Mouse (Mus musculus): ENCODE results near the gene Chpf.

Gene Chpf

GRCm38 (mm10) chr1:75498897-75499296, 19.8 kb upstream of the Chpf start:
- no peak for DNase-seq (ENCODE audit: low spot score in 2 of 2)

GRCm38 (mm10) chr1:75494878-75495548, 15.9 kb upstream of the Chpf start:
- no peak for DNase-seq (ENCODE audit: low spot score in 2 of 2)

DNA sequence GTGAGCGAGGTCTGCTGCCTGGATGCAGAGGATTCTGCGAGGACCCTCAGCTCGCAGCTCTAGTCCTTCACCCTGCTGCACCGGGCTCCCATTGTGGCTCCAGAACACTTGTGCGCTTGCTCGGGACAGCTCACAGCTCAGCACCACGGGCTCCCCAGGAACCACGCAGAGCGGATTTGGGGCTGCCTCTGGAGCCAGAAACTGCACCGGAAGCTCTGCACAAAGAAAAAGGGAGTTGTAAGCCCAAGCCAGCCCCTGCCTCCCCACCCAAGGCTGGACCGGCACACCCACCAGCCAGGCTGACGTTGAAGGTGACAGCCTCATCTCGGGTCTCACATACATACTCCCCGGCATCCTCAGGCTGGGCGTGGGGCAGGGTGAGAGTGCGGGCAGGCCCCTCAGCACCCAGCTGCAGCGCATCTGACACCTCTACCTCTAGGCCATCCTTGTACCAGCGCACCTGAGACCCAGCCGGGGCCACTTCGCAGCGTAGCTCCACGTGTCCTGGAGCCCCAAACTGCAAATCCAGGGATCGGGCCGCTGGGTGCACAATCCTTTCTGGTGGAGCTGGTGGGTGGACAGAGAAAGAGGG, 13.6 kb upstream of the Chpf start:
- DNase-seq (ENCODE audit: low spot score in 2 of 2) = no peak

- no peak for DNase-seq (ENCODE audit: low spot score in 2 of 2)
These were observed 11.9 kb upstream of the Chpf start for GRCm38 (mm10) chr1:75490785-75491551.

DNA sequence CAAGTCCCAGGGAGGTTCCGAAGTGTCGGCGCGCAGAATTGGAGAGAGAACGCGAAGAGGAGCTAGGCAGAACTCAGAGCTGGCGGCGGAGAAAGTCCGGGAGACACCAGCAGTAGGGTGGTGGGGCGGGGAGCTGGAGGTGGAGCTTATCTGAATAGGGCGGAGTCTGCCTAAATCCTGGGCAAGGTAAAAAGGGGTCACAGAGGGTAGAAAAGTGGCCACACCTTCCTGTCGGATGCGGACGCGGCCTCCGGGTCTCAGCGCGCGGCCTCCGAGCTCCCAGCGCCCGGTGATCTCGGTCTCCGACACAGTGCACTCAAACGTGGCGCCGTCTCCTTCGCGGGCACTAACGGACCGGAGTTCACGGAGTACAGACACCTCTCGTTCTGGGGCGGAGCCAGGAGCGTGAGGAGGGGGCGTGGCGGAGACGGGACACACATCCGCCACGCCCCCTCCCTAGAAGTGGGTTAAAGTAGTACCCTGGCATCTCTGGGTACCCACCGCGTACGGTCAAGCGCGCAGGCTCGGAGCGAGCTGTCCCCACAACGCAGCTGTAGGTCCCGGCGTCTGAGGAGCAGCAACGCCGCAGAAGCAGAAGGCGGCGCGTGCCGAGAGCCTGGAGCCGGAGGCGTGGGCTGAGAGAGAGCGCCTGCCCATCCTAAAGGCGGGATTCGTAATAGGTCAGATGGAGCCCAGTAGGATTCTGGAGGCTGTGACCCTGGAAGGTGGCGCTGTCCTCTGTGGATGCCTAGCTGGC, 8.5 kb upstream of the Chpf start:
- no peak for DNase-seq (ENCODE audit: low spot score in 2 of 2)

DNA sequence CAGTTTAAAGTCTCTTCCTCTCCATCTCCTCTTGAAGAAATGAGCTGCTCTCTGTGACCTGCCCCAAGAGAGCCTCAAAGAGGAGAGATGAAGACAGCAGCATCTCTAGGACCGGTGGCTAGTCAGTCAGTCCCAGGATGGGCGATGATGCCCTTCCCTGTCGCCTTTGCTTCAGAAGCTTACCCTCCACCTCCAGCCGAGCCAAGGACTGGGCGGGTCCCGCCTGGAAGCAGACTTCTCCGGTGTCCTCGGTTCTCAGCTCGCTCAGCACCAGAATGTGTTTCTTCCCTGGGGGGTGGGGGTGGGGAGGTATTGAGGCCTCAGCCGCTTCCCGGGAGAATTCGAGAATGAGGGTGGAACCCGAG, 7.9 kb upstream of the Chpf start:
- DNase-seq (ENCODE audit: low spot score in 2 of 2) = no peak

DNA sequence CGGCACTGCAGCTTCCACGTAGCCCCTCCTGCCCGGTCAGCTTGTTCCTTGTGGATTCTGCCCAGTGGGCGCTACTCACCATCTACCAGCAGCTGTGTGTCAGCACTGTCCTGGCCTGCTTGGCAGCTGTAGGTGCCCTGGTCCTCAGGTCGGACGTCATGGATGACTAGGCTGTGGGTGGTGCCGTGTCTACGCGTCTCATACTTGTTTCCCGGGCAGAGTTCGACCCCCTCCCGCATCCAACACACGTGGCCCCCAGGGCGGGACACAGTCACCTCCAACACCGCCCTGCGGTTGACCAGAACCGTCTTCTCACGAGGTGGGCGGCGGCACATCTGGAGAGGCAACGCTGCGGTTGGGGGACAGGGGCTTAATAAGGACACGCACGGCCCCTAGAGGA, 7.5 kb upstream of the Chpf start:
- no peak for DNase-seq (ENCODE audit: low spot score in 2 of 2)

- DNase-seq (ENCODE audit: low spot score in 2 of 2) = no peak
These were observed 1.6 kb upstream of the Chpf start for GRCm38 (mm10) chr1:75480735-75481134.

DNA sequence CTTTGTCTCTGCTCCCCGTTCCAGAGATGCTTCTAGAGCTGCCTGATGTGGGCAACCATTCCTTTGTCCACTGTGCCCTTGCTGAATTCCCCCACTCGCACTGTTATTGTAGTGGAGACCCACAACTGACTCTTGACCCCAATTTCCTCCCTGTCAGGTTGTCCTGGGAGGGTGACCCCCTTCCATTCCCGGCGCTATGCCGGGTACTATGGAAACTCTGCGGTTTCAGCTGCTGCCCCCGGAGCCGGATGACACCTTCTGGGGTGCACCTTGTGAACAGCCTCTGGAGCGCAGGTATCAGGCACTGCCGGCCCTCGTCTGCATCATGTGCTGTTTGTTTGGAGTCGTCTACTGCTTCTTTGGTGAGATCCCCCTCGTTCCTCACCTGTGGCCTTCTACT, 929 bp upstream of the Chpf start:
- no peak for DNase-seq (ENCODE audit: low spot score in 2 of 2)

GRCm38 (mm10) chr1:75479635-75479989, 505 bp upstream of the Chpf start:
- DNase-seq (ENCODE audit: low spot score in 2 of 2) = no peak

DNA sequence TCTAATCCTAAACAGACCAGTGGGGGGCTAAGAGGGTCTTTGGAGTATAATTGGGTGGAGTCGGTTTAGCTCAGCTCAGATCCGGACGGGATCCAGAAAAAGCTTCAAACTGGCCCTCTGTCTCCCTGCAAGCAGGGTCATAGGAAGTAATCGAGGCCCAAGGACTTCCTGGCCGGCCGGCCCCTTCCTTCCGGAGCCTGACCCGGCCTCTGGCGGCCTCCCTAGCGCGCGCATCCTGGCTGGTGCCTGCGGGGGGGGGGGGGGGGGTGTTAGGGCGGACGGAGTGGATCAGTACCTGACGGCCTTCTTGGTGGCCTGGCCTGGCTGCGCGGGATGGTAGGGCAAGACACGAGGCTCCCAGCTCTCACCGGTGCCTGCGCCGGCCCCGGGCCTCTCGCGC, 610 bp downstream of the Chpf start:
- DNase-seq (ENCODE audit: low spot score in 2 of 2) = peak; percentile 37 to 61

DNA sequence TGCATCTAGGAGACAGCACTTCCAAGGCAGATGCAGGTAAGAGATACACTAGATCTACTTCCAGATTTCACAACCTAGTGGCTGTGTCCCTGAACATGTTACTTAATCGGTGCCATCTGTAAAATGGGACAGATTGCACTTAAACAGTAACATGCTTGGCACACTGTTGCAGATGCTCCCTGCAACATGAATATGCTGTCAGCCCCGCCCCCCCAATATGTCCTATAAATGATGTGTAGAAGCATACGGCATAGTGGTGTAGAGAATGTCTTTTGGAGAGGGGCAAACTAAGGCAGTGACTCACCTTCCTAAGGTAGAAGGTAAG, 1.2 kb downstream of the Chpf start:
- DNase-seq (ENCODE audit: low spot score in 2 of 2) = no peak

DNA sequence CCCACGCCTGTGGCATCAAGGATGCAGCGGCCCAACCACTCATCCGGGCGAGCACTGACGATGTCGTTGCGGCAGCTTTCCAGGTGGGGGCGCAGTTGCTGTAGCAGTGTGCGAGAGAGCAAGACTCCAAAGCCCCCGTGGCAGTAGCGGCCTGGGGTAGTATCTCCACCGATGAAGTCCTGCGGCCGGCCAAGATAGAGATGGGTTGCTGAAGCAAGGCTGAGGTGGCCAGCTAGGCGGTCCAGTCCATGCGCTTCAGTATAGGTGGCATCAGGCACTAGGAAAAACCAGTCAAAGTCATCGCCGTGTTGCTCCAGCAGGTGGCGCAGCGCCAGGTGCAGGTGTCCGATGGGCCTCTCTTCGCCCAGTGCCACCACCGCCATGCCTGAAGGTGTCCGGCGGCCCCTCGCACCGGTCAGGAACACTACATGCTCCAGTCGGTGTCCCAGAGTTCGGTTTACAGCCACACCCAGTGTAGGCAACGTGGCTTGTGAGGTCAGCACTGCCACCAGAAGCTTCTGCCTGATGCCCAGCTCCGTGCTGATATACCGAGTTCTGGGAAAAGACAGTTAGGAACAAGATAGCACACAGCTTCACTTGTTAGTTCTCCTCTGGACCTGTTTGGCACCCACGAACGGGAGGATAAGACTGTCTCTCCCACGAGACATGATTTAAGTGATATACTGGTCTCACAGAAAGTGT, 1.7 kb downstream of the Chpf start:
- peak; percentile 38 to 69 for DNase-seq (ENCODE audit: low spot score in 2 of 2)

- DNase-seq (ENCODE audit: low spot score in 2 of 2) = no peak
These were observed 2.7 kb downstream of the Chpf start for GRCm38 (mm10) chr1:75476441-75476840.

DNA sequence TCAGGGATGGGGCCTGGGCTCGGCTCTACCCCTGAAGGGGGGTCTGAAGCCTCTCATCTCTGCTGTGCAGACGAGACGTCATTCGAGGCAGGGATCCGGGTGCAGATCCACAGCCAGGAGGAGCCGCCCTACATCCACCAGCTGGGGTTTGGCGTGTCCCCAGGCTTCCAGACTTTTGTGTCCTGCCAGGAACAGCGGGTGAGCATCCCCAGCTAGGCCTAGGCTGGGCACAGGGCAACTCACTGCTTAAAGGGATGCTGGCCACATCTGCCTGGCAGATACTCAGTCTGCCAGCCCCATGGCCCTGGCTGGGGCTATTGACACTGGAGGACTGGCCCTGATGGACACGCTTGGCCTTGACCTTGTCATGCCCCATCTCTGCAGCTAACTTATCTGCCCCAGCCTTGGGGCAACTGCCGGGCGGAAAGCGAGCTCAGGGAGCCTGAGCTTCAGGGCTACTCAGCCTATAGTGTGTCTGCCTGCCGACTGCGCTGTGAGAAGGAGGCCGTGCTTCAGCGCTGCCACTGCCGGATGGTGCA, 9.8 kb downstream of the Chpf start:
- no peak for DNase-seq (ENCODE audit: low spot score in 2 of 2)

DNA sequence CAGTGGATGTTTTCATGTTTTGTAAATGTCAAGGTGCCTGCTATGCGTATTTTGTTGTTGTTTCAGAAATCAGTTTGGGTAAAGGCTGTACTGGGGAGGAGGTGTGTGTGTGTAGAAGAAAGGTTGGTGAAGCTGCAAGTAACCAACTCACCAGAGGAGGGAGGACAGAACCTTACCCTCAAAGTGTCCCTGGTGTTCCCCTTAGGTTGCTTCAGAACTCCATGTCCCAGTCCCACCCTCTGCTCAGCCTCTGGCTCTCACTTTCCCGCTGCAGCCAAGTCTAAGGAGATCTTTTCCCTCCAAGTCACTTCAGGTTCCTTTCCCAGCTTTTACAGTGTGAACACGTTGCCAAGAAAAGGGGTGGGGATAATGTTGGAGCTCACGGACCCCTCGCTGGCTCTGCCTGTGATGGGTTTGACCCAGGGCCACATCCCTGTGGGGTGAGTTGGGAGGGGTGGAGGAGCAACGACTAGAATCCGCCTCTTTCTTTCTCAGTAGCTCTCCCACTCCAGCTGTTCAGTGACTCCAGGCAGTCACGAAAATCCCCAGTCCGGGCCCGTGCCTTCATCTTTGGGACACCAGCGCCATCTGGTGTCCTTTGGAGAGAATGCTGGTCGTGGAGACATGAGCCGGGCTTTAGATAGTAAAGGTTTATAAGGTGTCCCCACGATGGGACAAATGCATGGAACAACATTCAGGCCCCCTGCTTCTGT, 11.7 kb downstream of the Chpf start:
- peak; percentile 64 to 80 for DNase-seq (ENCODE audit: low spot score in 2 of 2)

DNA sequence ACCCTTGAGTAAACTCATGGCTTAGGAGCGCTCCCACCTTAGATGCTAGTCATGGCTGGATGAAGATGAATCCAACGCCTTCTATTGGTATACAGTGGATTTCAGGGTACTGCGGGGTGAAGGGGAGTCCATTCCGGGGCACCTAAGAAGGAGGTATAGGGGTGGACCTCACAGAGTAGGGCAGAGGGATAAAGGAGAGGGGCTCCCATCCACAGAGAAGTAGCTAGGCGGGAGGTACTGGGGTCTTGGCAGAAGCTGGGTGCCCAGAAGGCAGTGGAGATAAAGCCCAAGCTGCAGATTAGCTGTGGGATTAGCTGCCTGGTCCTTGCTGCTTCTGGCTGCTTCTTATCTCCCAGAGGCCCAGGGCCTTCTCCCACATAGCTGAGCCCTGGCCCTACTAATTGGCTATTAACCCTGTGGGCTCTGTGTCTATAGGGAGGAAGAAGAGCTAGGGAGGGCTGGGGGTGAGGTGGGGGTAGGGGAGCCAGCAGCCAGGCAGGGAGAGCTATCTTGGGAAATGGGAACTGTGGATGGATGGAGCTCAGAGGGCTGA, 15.4 kb downstream of the Chpf start:
- no peak for DNase-seq (ENCODE audit: low spot score in 2 of 2)

- no peak for DNase-seq (ENCODE audit: low spot score in 2 of 2)
These were observed 16.5 kb downstream of the Chpf start for GRCm38 (mm10) chr1:75462636-75463035.

DNA sequence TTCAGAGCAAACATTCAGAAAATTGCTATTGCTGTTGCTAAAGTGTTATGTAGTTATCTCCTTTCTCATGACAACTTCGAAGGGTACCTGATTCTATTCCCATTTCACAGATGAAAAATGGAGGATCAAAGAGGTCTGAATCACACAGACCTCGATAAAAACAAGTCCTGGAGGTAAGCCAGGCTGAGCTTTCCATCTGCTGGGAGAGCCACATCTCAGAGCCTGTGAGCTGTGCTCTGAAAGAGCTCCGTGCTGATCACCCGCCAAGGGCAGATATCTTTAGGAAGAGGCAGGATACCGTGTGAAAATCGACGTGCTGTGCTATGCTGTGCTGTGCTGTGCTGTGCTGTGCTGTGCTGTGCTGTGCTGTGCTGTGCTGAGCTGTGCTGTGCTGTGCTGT, 18.8 kb downstream of the Chpf start:
- DNase-seq (ENCODE audit: low spot score in 2 of 2) = no peak

GRCm38 (mm10) chr1:75458789-75459684, 20.1 kb downstream of the Chpf start:
- peak in 1 of 2 experiments; percentile 42 for DNase-seq (ENCODE audit: low spot score in 2 of 2)
